Mouse (Mus musculus) lung, adult 2 months (tissue): ENCODE measurements around the gene Cldn1.

ENCODE experiments used
- CTCF ChIP-seq: fragments of 200-500 bp; IDR thresholded peaks from 2 replicates; pipeline ENCODE4 v1.5.1; 2011; ENCODE audit warnings: mild to moderate bottlenecking, low read length, control low read depth; ENCODE audit not compliant: insufficient read depth
- POLR2A ChIP-seq: fragments of 200-500 bp; IDR thresholded peaks from 2 replicates; pipeline ENCODE4 v1.6.1; 2011; ENCODE audit warnings: low read depth, mild to moderate bottlenecking, control low read depth, low read length, borderline replicate concordance; ENCODE audit errors: extremely low read depth

DNA sequence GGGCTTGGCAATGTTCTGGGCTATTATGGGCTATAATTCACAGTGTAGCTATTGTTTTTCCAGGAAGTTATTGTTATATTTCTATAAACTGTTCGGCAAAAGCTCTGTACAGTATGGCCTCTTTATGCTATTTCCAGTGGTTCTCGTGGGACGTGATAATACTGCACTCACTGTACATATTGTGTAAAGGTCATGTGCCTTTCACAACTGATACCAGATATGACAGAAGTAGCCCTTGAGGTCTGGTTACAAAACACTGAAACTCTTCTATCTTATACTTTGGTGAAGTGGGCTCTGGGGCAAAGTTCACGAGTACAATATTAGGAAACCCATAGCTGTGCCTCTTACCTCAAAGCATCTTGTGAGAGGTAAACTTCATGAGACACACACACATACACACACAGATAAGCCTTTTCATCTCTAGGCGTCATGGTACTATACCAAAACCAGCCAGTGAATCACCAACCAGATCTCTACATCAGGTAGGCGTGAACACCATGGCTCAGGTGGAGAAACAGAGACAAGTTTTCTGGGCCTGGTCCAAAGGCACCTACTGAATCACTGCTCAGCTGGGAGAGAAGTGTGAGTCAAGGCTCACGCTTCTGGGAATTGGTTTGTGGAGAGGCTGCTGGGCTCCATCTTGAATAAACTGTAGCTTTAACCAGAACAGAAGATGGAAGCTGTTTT is 2.5 kb downstream of the Cldn1 start:
- TF ChIP-seq POLR2A (no peak), CTCF (no peak)
